Mouse (Mus musculus) lung, adult 2 months (tissue): ENCODE results near the gene Tiam1.

Source experiments
- CTCF ChIP-seq: fragments of 200-500 bp; IDR thresholded peaks from 2 replicates; pipeline ENCODE4 v1.5.1; 2011; ENCODE audit warnings: mild to moderate bottlenecking, low read length, control low read depth; ENCODE audit not compliant: insufficient read depth
- POLR2A ChIP-seq: fragments of 200-500 bp; IDR thresholded peaks from 2 replicates; pipeline ENCODE4 v1.6.1; 2011; ENCODE audit warnings: low read depth, mild to moderate bottlenecking, control low read depth, low read length, borderline replicate concordance; ENCODE audit errors: extremely low read depth

GRCm38 (mm10) chr16:89762523-89762922, 381.0 kb downstream of the Tiam1 start:
- no peak for TF ChIP-seq POLR2A
- no peak for TF ChIP-seq CTCF
